Mouse (Mus musculus): ENCODE data around the gene Unc13a. TPM values are rescaled to one million over a fixed set of nuclear protein-coding genes. Genes with fewer than 3 reads are reported as not detected.

The Unc13a gene
- polyA plus RNA-seq (2016; fragmentation: Nextera tagmentation; extraction: Ambion mirVana): 12.8 and 16.9 TPM in 2 replicates

GRCm38 (mm10) chr8:71671549-71671965 is at the start of gene Unc13a:
Unc13a (minus strand) TSS chr8:71671757.
- Histone ChIP-seq H3K4me1 (peaks cover 36% of the 10 kb centered on the region), H3K9me3 (no peaks in the 10 kb centered on the region), H3K4me2 (replicated peaks) (peak within 1 kb of the TSS; percentile 92), H3K36me3 (no peaks in the 10 kb centered on the region), H3K27me3 (peaks cover 67% of the 10 kb centered on the region), H3K27ac (replicated peaks) (peak within 1 kb of the TSS; percentile 82), H3K9ac (replicated peaks) (peak within 1 kb of the TSS; percentile 55), H3K4me3 (peak within 1 kb of the TSS; percentile 80)
- WGBS: under 1% methylated on average over 42 of the region's 42 CpGs
- peak; percentile 77 for ATAC-seq (ENCODE audit: low FRiP score, low read depth)

DNA sequence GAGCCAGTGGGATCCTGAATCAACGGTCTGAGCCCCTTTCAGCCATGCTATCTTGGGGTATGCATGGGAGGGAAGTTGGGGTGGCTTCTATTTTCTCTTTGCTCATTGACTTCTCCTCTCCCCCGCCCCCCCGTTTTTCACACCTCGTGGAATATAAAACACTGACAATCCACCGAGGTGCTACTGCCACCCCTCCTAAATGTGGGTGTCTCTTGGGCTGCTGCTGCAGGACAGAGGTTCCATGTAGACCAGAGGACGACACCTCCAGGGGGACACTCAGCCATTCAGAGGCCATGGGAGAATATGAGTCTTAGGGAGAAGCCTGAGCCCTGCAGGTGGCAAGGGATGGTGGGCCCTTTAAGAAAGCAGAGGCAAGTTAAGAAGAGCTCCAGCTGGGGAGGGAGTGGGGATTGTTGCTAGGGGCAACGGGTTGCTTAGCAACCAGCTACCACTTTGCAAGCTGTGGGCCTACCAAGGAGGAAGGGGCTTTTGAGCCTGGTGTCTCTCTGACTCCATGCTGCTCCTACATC is 48.4 kb upstream of the Unc13a start:
- H3K4me1 ChIP-seq: peaks cover 55% of the 10 kb centered on the region
- peak; percentile 85 for ATAC-seq (ENCODE audit: low FRiP score, low read depth)
- H3K27ac ChIP-seq (replicated peaks): peak overlapping the region; percentile 85
- no peaks in the 10 kb centered on the region for H3K9me3 ChIP-seq
- peaks cover 5% of the 10 kb centered on the region for H3K27me3 ChIP-seq
- no peak overlapping the region for H3K9ac ChIP-seq (replicated peaks)
- WGBS: 22% methylated on average over 7 of the region's 7 CpGs
- no peak overlapping the region for H3K4me3 ChIP-seq
- peak overlapping the region; percentile 36 for H3K4me2 ChIP-seq (replicated peaks)
- peaks cover 18% of the 10 kb centered on the region for H3K36me3 ChIP-seq

GRCm38 (mm10) chr8:71719218-71719617 is 47.7 kb upstream of the Unc13a start:
- H3K27me3 ChIP-seq: peaks cover 5% of the 10 kb centered on the region
- ATAC-seq (ENCODE audit: low FRiP score, low read depth): 0 out of 2 replicates have a peak, but pooled peaks have one; percentile 7
- H3K27ac ChIP-seq (replicated peaks): peak overlapping the region; percentile 85
- H3K36me3 ChIP-seq: peaks cover 21% of the 10 kb centered on the region
- H3K9ac ChIP-seq (replicated peaks): no peak overlapping the region
- peaks cover 48% of the 10 kb centered on the region for H3K4me1 ChIP-seq
- 59% methylated on average over 4 of the region's 4 CpGs for WGBS
- H3K4me2 ChIP-seq (replicated peaks): 0 out of 2 replicates have a peak overlapping the region, but pooled peaks have one; percentile 36
- H3K4me3 ChIP-seq: no peak overlapping the region
- no peaks in the 10 kb centered on the region for H3K9me3 ChIP-seq

DNA sequence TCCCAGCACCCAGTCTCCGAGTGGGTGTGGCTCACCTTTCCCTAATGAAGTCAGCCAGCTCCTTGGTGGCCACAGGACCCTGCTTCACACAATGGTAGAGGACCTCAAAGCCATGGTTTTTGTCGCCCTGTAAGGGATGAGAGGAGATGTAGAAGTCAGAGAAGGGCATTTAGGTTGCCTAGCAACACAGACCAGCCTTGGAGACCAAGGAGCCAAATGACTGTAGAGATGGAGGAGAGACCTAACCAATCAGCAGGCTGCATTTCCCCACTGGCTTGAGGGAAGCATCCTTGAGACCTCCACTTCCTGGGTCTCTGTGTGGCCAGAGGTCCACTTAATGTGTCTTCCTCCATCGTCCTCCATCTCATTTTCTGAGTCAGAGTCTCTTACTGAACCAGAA is 46.7 kb upstream of the Unc13a start:
- WGBS: 25% methylated on average over 3 of the region's 3 CpGs
- Histone ChIP-seq H3K4me1 (peaks cover 45% of the 10 kb centered on the region), H3K4me3 (no peak overlapping the region), H3K27me3 (peaks cover 8% of the 10 kb centered on the region; the same call in 1 of the 2 replicates), H3K36me3 (peaks cover 26% of the 10 kb centered on the region), H3K9me3 (no peaks in the 10 kb centered on the region), H3K4me2 (replicated peaks) (no peak overlapping the region), H3K27ac (replicated peaks) (0 out of 2 replicates have a peak overlapping the region, but pooled peaks have one; percentile 85), H3K9ac (replicated peaks) (no peak overlapping the region)
- ATAC-seq (ENCODE audit: low FRiP score, low read depth): no peak

DNA sequence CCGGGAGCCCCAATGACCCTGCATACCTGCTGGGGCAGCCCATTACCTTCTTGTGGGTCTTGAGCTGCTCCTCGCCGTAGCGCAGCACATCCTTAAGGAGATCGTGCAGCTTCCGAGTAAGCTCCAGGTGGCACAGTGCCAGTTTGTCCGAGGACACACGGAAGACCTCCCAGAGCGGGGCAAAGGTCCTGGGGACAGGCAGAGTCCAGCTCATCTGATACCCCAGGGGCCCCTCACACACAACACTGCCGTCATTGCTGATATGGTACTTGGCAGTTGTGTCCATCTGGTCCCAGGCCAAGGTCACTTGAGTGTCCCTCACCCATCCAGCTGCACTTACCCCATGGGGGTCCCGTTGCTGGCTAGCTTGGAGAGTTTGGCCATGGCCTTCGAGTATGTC is 45.5 kb upstream of the Unc13a start:
- H3K27me3 ChIP-seq: 0 out of 2 replicates have a peak, but pooled peaks cover 5% of the 10 kb centered on the region
- no peak overlapping the region for H3K4me3 ChIP-seq
- 97% methylated on average over 12 of the region's 12 CpGs for WGBS
- peaks cover 38% of the 10 kb centered on the region for H3K36me3 ChIP-seq
- peaks cover 44% of the 10 kb centered on the region for H3K4me1 ChIP-seq
- ATAC-seq (ENCODE audit: low FRiP score, low read depth): no peak
- no peak overlapping the region for H3K4me2 ChIP-seq (replicated peaks)
- no peak overlapping the region for H3K27ac ChIP-seq (replicated peaks)
- H3K9ac ChIP-seq (replicated peaks): no peak overlapping the region
- no peaks in the 10 kb centered on the region for H3K9me3 ChIP-seq

GRCm38 (mm10) chr8:71716561-71717053 is 45.0 kb upstream of the Unc13a start:
- H3K9ac ChIP-seq (replicated peaks): no peak overlapping the region
- 84% methylated on average over 13 of the region's 13 CpGs for WGBS
- H3K4me3 ChIP-seq: no peak overlapping the region
- no peaks in the 10 kb centered on the region for H3K9me3 ChIP-seq
- no peak overlapping the region for H3K27ac ChIP-seq (replicated peaks)
- peaks cover 42% of the 10 kb centered on the region for H3K36me3 ChIP-seq
- peaks cover 39% of the 10 kb centered on the region for H3K4me1 ChIP-seq
- H3K4me2 ChIP-seq (replicated peaks): no peak overlapping the region
- H3K27me3 ChIP-seq: peaks cover 5% of the 10 kb centered on the region; the same call in 1 of the 2 replicates
- ATAC-seq (ENCODE audit: low FRiP score, low read depth): no peak

DNA sequence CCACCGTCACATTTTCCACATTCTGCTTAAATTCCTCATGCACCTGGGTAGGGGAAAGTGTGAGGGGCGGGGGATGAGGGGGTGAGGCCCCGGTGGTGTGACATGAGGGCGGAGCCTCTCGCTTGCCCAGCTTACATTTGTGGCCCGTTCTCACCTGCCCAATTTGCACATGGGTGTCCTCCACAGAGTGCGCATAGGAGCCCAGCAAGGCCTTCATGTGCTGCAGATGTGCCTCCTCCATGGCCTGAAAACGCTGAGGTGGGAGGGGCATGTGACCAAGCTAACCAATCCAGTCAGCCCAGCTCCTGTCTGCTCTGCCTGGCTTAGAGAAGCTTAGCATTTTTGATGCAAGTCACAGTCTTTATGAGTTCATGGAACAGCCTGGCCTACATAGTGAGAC is 44.0 kb upstream of the Unc13a start:
- Histone ChIP-seq H3K27ac (replicated peaks) (no peak overlapping the region), H3K4me2 (replicated peaks) (no peak overlapping the region), H3K4me3 (no peak overlapping the region), H3K36me3 (peaks cover 42% of the 10 kb centered on the region), H3K9me3 (no peaks in the 10 kb centered on the region), H3K27me3 (peaks cover 10% of the 10 kb centered on the region; the same call in 1 of the 2 replicates), H3K9ac (replicated peaks) (no peak overlapping the region), H3K4me1 (peaks cover 28% of the 10 kb centered on the region)
- ATAC-seq (ENCODE audit: low FRiP score, low read depth): no peak
- WGBS: 63% methylated on average over 8 of the region's 8 CpGs

GRCm38 (mm10) chr8:71711574-71711973 is 40.0 kb upstream of the Unc13a start:
- Histone ChIP-seq H3K4me3 (no peak overlapping the region), H3K27ac (replicated peaks) (no peak overlapping the region), H3K36me3 (peaks cover 37% of the 10 kb centered on the region), H3K27me3 (peaks cover 40% of the 10 kb centered on the region), H3K9ac (replicated peaks) (no peak overlapping the region), H3K9me3 (no peaks in the 10 kb centered on the region), H3K4me1 (0 out of 2 replicates have a peak, but pooled peaks cover 4% of the 10 kb centered on the region), H3K4me2 (replicated peaks) (no peak overlapping the region)
- ATAC-seq (ENCODE audit: low FRiP score, low read depth): no peak
- 77% methylated on average over 2 of the region's 2 CpGs for WGBS

GRCm38 (mm10) chr8:71709800-71710446 is 38.4 kb upstream of the Unc13a start:
- H3K4me1 ChIP-seq: 0 out of 2 replicates have a peak, but pooled peaks cover 4% of the 10 kb centered on the region
- H3K27ac ChIP-seq (replicated peaks): no peak overlapping the region
- peak; percentile 76 for ATAC-seq (ENCODE audit: low FRiP score, low read depth)
- H3K27me3 ChIP-seq: peaks cover 45% of the 10 kb centered on the region
- H3K9me3 ChIP-seq: no peaks in the 10 kb centered on the region
- H3K36me3 ChIP-seq: peaks cover 24% of the 10 kb centered on the region; the same call in 1 of the 2 replicates
- 24% methylated on average over 25 of the region's 25 CpGs for WGBS
- no peak overlapping the region for H3K9ac ChIP-seq (replicated peaks)
- peak overlapping the region; percentile 44 for H3K4me2 ChIP-seq (replicated peaks)
- H3K4me3 ChIP-seq: 0 out of 2 replicates have a peak overlapping the region, but pooled peaks have one; percentile 9

- H3K4me2 ChIP-seq (replicated peaks): peak overlapping the region; percentile 44
These were observed 37.7 kb upstream of the Unc13a start for GRCm38 (mm10) chr8:71709134-71709799.

DNA sequence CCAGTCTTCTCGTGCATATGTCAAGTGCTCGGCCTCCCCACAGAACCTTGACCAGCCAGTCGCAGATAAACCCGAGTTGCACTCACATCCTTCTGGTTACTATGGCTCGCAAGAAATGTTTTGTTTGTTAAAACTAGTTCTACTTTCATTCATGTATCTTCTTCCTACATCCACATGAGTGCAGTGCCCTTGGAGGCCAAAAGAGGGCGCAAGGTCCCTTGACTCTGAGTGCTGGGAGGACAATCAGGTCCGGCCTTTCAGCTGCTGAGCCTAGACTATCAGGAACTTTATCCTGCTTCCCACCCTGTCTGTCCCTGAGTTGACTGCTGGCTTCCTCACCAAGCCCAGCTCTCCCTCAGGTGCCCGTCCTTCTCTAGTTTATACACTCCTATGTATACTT is 36.3 kb upstream of the Unc13a start:
- Histone ChIP-seq H3K4me2 (replicated peaks) (no peak overlapping the region), H3K4me3 (no peak overlapping the region), H3K36me3 (peaks cover 12% of the 10 kb centered on the region; the same call in 1 of the 2 replicates), H3K4me1 (0 out of 2 replicates have a peak, but pooled peaks cover 4% of the 10 kb centered on the region), H3K9me3 (no peaks in the 10 kb centered on the region), H3K27ac (replicated peaks) (no peak overlapping the region), H3K27me3 (peaks cover 58% of the 10 kb centered on the region), H3K9ac (replicated peaks) (no peak overlapping the region)
- ATAC-seq (ENCODE audit: low FRiP score, low read depth): no peak
- 32% methylated on average over 8 of the region's 8 CpGs for WGBS

More at GRCm38 (mm10) chr8:71709134-71709799, 37.7 kb upstream of the Unc13a start:
- peaks cover 51% of the 10 kb centered on the region for H3K27me3 ChIP-seq
- peaks cover 21% of the 10 kb centered on the region; the same call in 1 of the 2 replicates for H3K36me3 ChIP-seq
- ATAC-seq (ENCODE audit: low FRiP score, low read depth): peak; percentile 50; the same call in 1 of the 2 replicates
- WGBS: 40% methylated on average over 25 of the region's 25 CpGs
- H3K4me3 ChIP-seq: no peak overlapping the region
- no peaks in the 10 kb centered on the region for H3K9me3 ChIP-seq
- no peak overlapping the region for H3K27ac ChIP-seq (replicated peaks)
- 0 out of 2 replicates have a peak, but pooled peaks cover 4% of the 10 kb centered on the region for H3K4me1 ChIP-seq
- H3K9ac ChIP-seq (replicated peaks): no peak overlapping the region
